Mouse (Mus musculus): ENCODE data around the gene Galk2.

DNA sequence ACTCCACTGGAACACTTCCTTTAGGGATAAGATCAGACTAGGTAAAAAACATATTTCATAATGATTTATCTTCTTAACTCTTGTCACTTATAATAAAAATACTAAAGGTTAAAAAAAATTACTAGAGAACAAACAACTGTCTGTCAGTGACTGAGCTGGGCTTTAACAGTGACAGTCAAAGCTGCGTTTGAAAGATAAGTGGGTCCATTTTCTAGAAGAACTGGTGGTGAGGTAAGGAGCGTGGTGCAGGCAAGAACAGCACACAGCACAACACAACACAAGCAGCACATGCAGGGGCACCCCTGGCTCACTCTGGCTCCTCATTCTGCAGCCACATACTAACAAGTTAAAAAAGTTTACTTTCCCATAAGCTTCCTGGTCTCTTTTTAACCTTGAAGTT, 7.7 kb upstream of the Galk2 start:
- TF ChIP-seq POLR2A (IDR thresholded peaks at IDR 0.05; ENCODE audit: insufficient read depth, low read depth, low read length) (no peak), CTCF (IDR thresholded peaks at IDR 0.05; ENCODE audit: insufficient read depth, low read depth, low read length) (no peak)
